Mouse (Mus musculus) spleen, adult 18-20 months (tissue): ENCODE measurements around the gene Epsti1.

Source experiments
- DNase-seq, 2 experiments: peaks; one replicate each; pipeline ENCODE4 v3.0.0; 2022; ENCODE audit warnings: mixed read lengths in 2 of 2

Epsti1 gene

DNA sequence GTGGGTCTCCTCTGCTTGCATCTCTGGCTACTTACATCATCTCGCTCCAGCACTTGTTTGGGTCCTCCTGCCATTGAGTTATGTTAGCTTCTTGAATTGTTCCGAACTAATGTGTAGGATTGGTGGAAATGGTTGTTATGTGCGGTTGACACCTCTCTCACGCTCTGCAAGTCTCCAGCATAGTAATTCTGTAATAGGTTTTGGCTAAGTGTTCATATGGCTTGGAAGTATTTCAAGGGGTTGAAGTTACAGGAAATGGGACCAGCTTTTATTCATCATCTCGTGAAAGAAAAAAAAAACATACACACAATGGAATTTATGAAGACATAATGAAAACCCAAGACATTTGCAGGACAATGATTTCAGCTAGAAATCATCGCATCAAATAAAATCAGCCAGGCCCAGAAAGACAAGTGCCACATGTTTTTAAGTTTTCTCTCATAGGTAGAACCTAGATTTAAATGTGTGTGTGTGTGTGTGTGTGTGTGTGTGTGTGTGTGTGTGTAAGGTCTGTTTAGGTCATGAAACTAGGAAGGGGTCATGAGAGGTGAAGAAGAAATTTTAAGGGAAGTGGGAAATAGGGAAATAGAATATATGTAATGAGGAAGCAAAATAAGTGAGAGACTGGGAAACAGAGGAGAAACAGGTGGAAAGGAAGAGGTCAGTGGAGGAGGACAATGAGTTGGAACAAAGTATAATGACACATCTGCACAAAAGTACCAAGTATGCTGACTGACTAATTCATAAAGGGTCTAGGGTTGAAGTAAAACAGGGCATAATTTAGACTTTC is 19.2 kb downstream of the Epsti1 start:
- DNase-seq: no peak

DNA sequence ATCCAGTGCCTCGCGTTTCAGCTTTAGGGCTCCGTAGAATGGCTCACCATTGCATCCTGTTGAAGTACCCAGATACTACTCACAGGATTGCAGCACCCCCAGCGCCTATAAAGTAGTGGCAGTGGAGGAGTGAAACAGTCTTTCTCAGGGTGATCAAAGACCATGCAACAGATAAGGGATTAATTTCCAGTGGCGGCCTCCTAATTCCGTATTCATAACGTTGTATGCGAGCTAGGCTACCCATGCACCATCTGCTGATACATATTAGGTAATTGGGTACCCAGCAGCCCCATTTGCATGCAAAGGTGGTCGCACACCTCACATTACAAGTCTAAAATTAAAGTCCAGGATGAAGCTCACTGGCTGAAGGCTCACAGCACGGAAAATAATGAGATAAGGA is 21.4 kb downstream of the Epsti1 start:
- DNase-seq: no peak

DNA sequence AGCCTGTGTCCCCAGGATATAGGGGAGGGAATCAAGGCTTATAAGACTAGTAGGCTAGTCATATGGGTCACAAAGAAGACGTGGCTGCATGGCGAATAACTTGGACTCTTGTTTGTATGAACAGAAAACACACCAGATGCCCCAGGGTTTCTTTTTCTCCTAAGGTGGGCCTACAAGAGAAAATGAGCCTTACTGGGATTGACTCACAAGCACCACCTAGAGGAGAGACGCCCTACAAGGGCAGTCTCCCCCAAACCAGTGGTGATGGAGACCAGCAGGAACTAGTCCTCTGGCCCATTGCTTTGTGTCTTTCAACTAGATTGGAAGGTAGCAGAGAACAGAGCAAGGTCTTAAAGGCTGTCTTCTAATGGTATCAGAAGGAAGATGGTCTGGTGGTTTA is 22.7 kb downstream of the Epsti1 start:
- DNase-seq: peak in 1 of 2 experiments; percentile 34

DNA sequence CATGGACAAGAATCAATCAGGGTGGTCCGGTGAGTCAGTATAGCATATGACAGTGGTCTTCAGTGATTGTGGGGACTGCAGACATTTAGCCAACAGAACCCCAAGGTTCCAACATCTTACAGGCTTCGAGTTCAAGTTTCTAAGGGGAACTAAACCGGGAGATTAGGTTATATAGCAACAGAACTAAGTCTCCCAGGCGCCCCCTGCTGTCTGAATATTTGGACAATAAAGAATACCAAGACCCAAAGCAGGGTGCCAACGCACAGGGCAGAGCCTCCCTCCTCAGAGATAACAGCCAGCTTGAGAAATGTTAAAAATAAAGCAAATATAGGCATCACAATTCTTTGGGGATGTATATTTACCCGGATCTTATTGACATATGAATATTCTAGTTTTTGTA is 24.0 kb downstream of the Epsti1 start:
- peak; percentile 27 to 78 for DNase-seq

DNA sequence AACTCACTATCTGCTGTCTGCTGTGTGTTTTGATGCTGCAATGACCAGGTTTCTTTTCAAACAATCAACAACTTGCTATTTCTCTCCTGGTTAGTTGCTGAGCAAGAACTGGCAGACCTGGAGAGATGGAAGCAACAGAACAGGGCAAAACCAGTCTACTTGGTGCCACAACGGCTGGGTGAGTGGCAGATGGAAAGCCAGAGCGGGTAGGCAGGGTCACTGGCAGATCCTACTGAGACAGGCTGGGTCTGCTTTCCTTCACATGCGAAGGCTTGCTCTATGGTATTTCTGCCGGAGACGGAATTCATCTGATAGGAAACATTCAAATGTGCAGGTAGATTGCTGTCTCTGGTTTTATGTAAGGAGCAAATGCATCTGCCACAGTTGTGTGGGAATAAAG is 24.6 kb downstream of the Epsti1 start:
- no peak for DNase-seq

DNA sequence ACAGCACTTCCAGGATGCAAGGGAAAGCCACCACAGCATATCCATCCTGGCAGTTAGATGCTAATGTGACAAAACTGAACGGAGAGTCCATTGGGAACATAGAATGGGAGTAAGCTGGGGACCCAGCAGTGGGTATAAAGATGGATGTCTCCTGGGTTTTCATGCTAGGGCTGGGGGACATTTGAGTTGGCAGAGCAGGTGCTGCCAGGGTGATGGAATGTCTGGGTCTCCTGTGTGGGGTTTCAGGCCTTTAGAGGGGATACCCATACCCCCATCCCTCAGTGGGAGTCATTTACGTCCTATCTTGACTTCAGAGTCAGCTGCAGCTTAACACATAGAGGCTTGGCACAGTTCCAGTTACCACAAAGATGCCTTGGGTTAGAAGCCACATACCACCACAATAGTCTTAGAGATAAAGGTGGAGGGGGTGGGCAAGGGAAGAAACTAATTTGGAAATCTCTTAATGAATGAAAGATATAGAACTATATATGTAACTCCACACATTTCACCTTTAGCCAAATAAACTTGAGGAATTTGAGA is 25.2 kb downstream of the Epsti1 start:
- DNase-seq: no peak

DNA sequence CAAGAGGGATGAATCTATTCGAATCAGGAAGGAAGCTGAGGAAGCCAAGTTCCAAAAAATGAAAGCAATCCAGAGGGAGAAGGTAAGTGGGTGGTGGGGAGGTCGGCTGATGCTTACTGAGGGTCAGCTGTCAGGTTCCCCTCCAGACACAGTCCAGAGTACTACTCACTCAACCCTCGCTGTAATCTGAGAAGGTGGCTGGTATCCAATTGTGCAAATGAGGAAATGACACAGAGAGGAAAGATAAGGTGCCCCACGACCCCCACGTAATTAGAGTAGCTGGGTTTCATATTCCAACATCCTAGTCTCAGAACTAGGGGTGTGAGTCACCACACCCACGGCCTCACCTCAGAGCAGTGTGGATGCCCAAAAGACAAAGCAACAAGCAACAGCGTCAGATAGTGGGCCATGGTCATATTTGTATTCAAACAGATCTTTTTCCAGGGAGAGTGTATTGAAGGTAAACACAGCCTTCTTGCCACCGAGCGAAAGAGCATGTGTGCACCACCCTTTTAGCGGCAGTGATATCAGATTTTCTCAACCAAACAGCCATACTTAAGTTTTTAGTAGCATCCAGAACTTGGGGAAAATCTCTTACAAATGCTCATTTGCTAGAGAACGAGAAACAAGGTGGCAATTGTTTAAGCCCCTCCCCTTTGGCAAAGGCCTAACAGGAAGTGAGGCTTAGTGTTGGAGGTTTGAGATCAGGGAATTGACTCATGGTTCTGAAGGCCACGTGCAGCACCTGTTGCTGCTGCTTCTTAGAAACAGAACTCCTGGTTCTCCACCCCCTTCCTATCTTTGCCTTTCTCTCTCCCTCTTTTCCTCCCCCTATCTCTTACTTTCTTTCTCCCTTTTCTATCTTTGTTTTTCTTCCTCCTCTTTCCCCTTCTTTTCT is 28.4 kb downstream of the Epsti1 start:
- DNase-seq: no peak

DNA sequence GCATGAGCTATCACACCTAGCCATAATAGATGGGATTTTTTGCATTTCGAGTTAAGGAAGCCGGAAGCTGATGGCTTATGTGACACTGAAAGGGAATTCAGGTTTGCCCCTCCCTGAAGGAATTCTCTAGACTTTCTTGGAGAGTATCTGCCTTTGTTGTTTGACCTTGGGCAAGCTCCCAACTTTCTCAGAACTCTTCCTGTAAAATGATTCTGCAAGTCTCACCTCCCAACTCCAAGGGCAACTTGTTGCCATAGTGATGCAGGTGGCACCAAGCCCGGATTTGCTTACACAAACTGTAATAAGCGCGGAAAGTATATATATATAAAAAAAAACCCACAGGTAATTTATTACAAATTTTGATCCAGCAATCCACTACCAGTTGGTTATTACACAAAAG is 29.2 kb downstream of the Epsti1 start:
- DNase-seq: no peak

DNA sequence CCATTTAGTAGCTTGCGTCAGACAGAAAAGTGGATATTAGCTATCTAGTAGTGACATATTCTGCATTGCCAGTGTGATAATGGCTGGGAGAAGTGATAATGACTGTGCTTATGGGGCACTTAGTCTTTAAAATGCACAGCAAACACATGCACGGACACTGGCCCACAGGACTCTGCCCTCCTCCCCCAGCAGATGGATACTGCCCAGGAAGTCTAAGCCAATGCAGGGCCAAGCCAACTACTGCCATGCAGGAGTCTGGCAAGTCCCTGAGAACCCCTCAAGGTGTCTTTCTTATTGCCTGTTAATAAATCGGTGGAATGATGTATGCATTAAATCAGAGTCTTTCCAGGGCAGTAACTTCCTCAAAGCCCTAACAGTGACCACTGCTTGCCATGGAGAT is 30.4 kb downstream of the Epsti1 start:
- no peak for DNase-seq

DNA sequence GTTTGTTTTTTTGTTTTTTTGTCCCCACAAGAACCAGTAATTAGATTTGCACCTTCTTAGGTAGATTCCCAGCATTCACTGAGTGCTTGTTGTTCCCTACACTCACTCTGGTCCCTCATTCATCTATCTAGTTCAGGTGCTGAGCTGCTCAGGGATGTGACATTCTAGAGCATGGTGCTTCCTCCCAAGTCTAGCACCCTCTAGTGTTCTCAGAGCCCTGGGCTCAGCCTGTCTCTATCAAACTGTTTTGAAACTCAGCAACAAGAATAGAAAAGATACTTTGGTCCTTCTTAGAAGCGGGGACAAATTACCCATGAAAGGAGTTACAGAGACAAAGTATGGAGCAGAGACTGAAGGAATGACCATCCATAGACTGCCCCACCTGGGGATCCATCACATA is 37.1 kb downstream of the Epsti1 start:
- DNase-seq: no peak

DNA sequence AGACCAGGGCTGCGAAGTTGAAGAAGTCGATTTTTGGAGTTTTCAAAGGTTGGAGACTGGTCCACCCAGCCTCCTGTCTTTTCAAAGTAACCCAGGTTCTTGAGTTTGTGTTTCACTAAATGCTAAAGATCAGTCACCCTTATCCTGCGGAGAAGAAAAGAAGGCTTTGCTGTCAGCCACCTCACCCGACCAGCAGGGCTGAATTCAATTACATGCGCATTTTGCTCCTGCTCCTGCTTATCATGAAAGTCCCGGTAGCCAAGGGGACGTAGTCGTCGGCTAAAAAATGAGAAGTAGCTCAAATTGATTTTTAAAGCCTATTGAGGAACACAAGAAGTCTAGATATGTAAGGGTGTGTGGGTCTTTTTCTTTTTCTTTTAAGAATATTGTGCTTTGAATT is 38.2 kb downstream of the Epsti1 start:
- DNase-seq: no peak

DNA sequence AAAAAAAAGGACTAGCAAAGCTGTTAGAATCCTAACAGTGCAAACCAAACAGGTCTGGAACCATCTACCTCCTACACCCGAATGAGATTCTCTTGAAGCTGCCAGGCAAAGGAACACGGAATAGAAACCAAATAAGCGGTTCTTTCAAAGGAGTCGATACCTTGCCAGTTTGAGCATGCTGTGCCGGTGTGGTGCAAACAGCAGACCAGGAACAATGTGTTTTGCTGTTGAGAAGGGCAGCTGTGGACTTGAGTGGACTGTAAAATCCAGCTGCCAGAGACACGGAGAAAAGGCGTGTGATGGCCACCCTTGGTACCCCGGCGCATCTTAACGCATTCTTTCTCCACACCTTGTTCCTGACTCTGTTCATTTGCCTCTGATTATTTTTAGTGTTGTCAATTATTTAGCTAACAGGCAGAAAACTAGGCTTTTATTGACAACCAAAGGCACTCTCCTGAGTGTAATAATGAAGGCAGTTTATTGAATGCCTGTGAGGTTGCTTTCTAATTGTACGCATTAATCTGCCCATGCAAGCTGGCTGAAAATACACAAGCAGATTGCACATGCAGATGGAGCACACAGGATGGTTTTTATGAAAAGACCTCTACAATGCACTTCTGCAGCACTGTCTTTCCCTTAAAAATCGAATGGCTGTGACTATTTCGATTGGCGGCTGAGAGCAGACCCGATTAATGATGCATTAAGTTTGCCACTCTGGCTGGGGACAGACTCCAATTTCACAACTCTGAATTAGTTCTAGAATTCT is 38.9 kb downstream of the Epsti1 start:
- DNase-seq: no peak

DNA sequence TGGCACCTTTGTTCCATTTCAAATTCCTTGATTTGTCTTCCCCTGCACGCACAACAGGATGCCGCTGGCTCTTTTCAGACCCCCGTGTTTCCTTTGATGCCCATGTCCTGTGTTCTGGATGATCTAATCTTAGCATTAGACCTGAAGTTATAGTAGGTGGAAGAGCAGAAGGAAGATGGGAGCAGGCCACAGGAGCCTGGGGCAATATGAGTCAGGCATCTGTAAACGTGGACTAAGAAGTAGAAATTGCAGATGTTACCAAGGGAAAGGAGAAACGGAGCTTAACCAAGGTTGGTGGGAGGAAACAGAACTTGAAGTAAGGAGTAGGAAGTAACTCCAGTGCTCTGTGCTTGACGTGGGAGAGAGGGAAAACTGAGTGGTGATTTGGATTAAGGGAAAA is 57.7 kb downstream of the Epsti1 start:
- DNase-seq: no peak

DNA sequence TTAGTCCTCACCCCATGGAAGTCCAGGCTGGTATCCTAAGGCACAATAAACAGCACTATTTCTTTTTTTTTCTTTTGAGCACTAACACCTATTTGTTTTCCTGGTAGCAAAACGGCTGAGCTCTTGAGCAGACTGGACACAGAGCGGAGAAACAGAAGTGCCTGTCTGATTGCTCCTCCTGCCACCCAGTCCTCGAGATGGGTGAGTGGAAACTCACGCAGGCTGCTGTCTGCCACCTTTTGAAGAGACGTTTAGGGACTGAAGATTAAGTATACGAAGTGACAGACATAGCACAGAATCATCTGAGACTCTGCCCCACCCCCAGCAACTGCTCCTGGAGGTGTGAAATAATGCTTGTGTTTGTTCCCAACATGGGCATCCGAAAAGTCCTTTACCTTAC is 59.5 kb downstream of the Epsti1 start:
- no peak for DNase-seq

DNA sequence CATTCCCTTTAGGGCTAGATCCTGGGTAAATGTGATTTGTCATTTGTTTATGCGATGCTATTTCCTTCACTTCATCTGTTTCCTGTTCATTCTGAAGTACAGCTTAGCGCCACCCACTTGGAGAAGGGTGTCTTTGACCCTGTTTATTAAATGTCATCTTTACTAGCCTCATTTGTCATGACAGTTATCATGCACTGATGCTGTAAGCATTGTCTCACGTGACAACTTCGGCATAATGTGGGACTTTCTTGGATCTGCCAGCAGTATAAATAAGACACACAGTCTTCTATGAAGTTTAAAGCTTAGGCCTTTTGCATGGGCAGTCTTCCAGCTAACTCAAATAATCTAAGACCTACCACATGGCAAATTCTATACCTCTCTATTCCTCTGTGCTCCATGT is 67.3 kb downstream of the Epsti1 start:
- no peak for DNase-seq

DNA sequence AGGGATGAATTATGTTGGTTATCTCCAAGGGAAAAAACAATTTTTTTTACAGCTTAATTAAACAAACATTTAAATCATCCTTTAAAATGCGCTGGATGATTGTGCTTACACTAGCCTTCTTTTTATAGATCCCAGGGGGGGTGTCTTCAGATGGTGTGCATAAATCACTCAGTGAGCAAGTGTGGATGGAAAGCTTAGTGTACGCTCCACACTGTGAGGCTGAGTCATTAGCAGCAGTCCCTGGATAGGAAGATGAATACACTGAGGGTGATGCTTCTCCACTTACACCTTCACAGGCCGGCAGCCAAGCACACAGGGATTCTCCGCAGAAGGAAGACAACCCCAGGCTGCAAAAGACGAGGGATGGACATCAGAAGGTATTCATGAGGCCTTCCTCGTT is 70.2 kb downstream of the Epsti1 start:
- DNase-seq: no peak

DNA sequence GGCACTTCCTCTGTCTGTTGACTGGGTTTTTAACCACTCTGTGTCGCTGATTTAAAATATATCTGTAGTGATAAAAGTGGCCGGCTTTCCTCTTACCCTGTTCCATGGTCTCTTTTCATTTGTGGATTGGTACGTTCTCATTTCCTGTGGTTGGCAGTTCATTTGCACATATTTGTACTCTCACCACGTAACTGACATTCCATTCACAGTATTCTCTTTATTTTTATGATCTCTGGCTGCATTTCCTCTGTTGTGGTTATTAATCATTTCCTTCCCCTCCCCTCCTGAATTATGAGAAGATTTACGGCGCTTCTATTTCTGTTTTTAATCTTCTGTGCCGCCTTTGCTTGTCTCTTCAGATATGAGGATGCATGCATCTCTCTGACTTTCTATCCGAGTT is 71.7 kb downstream of the Epsti1 start:
- DNase-seq: no peak

DNA sequence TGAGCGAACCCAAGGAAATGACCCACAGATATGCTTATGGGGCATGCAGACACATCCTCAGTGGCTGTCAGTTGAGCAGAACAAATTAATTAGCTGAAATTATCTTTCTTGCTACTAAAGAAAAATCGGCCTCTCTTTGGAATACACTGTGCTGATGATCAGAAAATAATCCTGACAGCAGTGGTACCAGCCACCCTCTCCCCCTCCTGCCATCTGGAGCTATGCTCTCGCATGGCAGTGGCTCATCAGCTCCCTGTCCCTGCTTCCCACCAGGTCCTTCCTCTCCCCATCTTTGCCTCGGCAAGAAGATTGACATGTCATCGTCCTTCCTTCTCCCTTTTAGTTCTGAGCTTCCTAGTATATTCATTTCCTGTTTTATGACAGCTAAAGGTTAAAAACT is 77.5 kb downstream of the Epsti1 start:
- DNase-seq: no peak

DNA sequence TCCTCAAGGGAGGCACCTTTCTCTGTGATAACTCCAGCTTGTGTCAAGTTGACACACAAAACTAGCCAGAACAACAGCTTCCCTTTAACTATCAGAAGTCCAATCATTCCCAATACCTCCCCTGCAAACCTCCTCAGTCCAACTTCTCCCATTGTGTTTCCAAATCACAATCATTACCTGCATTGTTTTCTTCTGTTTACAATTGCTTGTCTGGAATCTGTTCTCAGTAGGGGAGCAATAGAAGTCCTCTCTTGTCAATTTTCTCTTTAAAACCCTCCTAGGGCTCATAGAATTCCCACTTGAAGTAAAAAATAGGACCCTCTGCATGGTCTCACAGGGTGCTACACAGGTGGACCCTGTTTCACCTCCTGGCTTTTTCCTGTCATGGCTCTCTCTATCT is 93.7 kb downstream of the Epsti1 start:
- no peak for DNase-seq

DNA sequence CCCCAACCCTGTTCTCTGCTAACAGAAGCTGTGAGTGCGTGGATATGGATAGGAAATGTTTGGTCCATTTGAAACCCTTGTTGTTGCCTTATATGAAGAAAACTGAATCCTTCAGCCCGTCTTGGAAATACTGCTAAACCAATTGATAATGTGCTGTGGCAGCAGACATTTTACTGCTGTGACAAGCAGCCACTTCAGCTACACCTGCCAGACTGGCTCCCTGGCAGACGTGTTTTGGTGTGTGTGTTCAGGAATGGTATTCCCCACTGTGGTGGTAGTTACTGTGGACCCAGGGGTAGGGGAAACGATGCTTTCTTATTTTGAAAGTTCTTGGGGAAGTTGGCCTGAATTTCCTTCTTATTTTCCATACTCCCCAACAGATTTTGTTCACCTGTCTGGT is 100.4 kb downstream of the Epsti1 start:
- no peak for DNase-seq

DNA sequence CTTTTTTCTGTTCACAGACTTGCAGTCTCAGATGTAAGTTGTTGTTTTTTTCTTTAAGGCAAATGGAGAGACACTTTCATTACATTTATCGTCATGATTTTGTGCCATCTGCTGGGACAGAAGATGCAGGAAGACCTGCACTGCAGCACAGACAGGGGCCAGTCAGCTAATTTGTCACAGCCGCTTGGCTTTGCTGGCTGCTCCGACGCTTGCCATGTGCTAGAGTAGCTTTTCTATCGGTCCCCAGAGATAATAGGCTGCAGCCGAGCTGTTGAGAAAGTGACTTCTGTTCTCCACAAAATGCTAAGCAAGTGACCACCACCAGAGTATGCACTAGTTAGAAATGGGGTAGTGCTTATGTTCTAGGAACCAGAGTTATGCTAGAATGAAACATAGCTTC is 104.0 kb downstream of the Epsti1 start:
- no peak for DNase-seq

DNA sequence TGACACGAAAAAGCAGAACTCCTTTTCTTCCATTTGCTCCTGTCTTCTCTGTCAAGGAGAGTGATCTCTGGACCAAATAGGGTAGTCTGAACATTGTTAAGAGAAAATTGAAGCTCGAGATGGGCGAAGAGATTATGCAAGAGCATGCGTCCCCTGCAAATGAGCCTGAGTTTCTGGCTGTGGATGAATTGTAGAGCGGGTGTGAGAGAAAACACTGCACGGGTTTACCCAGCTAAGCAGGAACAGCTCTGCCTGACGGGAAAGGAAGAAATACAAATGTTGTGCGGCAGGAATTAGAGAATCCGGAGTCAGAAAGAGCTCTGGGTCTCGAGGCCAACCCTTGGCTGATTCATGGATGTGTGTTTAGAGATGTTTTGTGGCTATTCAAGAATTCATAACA is 107.8 kb downstream of the Epsti1 start:
- no peak for DNase-seq
